Mouse (Mus musculus) retina, postnatal 7 days (tissue): ENCODE measurements around the gene Maml2.

Source experiments
- DNase-seq: peaks from one replicate; pipeline ENCODE4 v3.0.0-alpha.2; 2012; ENCODE audit warnings: low read depth, low spot score

The Maml2 gene

DNA sequence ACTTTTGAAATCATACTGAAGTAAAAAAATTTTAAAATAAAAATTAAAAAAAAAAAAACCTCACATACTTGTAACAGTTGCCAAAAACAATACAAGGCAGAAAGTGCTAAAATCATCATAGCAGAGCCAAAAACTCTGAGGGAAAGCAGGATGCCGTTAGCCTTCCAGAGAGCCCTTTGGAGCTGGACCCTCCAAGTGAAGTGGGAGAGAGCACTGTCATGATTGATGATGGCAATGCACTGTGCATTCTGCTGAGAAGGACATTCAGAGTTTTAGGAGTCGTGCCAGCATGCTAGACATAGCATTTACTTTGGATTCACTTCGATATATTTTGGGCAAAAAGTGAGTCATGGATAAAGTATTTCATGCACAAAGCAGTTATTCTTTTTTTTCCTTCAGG, 313.8 kb downstream of the Maml2 start:
- no peak for DNase-seq

DNA sequence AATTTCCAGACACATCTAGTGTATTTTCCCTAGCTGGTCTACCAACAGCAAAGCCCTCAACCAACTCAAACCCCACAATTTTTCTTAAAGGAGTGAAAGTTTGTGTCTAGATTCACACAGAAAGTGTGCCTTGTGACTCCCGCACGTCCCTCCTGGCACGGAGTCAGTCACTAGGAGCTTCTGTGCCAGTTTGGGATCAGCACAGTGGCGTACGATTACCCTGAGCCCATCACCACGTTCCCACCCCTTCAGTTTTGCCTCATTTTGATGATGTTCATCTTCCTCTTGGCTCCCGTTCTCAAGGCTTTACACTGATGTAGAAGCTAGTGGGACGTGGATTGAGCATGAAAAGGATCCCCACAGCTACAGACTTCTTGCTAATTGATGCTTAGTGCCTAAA, 314.6 kb downstream of the Maml2 start:
- no peak for DNase-seq

- DNase-seq: no peak
Measured at GRCm38 (mm10) chr9:13613325-13614268, 315.8 kb downstream of the Maml2 start.

DNA sequence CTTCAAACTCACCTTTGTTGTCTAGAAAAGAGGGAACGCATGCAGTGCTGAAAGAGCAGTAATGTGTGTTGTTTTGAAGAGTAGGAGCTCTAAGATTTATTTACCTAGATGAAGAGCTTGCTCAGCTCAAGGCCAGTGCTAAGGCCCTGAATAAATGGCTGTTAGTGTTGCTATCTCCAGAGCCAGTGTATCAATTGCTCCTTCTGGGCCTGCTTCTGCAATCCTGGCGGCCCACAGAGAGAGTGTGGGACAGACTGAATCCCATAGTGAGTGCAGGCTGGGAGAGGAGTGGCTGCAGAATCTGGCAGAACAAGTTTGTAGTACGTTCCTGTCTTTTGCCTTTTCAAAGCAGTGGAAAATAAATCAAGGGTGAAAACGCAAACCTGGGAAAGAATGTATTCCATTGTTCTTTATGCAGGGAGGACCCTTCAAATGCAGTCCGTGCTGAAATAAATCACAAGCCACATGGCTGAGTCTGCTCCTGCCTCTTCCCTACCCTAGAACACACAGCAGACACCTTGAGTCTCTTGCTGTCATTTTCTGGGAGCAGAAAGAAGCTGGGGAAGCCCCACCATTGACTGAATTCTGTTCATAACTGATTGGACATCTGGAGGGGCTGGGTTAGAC, 318.7 kb downstream of the Maml2 start:
- no peak for DNase-seq

DNA sequence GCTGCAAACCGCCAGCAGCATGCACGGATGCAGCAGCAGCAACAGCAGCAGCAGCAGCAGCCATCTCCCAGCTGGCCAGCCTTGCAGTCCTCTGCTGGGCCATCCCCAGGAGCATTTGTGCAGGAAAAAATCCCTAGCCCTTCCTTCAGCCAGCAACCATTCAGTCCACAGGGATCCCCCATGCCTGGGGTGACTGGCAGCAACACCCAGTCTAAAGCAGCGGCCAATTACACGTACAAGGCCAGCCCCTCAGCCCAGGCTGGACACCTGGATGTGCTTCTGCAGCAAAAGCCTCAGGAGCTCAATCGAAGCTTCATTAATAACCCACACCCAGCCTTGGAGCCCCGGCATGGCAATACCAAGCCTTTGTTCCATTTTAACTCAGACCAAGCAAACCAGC, 323.0 kb downstream of the Maml2 start:
- no peak for DNase-seq

DNA sequence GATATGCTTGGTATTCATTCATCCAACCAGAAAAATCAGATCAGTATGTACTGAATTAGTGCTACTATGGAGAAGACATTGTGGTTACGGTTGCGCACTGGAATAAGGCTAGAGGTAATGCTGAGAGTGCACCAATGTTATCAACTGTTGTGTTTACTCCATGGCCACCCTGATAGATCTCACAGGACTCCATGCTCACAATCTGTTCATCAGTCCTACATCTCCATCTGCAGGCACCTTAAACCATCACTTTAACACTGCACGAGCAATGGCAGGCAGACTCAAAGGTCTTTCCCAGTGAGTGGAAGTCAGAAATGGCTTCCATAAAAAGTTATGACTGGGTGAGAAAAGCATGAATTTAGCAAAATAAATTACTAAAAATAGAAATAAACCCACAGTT, 324.2 kb downstream of the Maml2 start:
- DNase-seq: no peak

GRCm38 (mm10) chr9:13622426-13622825, 324.7 kb downstream of the Maml2 start:
- DNase-seq: no peak

DNA sequence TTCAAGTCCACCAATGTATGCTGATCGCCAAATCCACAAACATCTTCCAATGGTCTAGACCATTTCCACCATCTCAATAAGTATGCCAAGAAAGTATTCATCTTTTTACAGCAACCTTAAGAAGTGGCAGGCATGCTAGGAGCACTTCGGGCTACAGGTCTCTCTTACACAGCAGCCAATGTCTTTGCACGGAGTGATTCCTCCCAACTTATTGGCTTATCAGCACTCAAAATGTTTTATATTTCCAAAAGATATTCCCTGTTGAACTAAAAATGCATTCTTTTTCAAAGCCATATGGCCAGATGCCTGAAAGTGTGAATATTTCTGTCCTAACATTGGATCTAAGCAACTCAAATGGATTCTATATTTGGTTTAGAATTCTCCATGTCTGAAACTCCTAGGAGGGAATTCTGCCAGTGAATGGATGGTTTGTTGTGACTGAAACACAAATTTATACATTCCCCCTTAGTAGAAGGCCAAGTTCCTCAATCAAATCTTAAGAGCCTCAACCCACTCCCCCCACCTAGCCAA, 326.2 kb downstream of the Maml2 start:
- DNase-seq: no peak

DNA sequence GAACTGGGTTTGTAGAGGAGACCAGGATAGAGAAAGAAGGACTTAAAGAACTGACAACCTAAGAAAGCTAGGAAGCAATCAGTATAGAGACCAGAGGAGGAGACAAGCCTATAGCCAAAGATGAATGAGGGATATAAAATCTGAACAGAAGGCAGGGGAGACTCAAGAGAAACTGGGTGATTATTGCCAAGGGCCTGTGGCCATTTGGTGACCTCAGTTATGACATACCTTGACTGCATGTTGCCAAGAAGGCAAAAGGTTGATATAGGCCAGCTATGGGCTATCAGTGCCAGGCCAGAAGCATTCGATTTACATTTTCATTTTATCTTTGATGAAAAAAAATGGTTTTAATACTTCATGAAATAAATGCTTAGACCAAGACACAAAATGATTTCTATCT, 327.0 kb downstream of the Maml2 start:
- no peak for DNase-seq

DNA sequence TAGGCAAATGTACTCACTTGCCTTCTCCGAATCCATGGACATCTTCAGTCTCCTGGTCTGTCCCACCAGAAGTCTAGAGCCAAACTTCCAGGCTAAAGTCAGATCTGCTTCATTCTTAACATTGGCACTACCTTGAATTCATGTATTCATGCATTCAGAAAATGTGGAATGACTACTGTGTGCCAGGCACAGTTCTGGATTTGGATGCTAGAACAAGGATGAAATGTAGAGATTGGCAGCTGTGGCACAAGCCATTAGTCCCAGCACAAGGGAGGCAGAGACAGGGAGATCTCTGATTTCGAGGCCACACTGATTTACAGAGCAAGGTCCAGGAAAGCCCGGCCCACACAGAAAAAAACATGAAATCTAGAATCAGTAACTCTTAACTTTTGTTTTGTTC, 327.5 kb downstream of the Maml2 start:
- DNase-seq: no peak

GRCm38 (mm10) chr9:13626480-13626879, 328.7 kb downstream of the Maml2 start:
- DNase-seq: no peak

- DNase-seq: no peak
Measured at GRCm38 (mm10) chr9:13633371-13633770, 335.6 kb downstream of the Maml2 start.

GRCm38 (mm10) chr9:13639655-13640054, 341.9 kb downstream of the Maml2 start:
- DNase-seq: no peak

- DNase-seq: no peak
Measured at GRCm38 (mm10) chr9:13645153-13645552, 347.4 kb downstream of the Maml2 start.

DNA sequence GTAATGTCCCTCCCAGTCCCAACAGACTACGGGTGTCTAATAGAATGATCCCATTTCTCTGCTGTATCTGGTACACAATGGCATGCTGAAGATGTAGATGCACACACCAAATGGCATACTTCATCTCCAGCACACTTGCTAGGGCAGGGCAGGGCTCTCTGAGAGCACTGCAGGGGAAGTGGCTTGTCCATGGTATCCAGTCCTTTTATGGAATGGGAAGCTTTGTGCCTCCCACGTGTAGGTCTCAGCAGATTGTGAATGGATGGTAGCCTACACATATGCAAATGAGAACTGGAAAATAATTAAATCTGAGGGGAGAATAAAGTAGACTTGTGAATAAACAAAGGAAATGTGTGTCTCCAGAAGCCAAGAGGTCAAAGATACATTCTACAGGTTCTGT, 353.3 kb downstream of the Maml2 start:
- DNase-seq: no peak

GRCm38 (mm10) chr9:13651828-13652227, 354.1 kb downstream of the Maml2 start:
- no peak for DNase-seq

DNA sequence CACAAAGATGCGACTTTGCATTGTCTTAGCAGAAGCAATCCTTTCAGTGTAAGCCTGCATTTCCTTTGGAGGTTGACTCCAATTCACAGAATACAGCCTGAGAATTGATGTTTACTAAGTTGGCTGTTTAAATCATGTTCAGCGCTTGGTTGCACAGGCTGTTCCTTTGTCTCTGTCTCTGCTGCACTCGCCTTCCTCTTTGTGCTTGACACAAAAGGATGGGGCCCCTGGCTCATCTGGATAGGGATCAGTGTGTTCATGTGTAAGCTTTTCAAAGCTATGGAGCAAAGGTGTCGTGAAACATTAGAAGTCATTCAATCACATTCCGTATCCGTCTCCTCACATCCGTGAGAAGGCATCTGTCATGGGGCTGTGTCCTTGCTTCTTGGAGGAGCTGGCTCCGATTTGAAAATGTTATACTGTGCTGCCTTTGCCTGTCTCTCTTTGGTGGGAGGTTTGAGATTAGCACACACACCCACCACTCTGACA, 354.7 kb downstream of the Maml2 start:
- no peak for DNase-seq

DNA sequence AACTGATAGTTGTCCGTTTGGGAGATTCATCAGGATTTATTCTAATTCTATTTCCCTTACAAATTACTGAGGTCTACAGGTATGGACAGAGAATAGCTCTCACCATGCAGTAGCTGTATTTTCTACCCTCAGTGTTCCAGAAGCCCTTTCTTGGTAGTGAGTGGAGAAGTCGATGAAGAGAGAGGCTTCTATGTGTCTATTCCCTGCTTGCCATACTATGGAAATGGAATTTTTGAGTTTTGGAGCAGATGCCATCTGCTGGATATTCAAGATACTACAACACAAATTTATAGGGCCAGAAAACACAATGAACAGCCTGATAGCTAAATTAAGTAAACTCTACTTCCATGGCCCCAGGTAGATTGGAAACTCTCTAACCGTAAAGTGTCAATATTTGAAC, 355.2 kb downstream of the Maml2 start:
- peak; percentile 24 for DNase-seq

GRCm38 (mm10) chr9:13661768-13662623, 364.2 kb downstream of the Maml2 start:
- DNase-seq: no peak

GRCm38 (mm10) chr9:13665487-13665969, 367.8 kb downstream of the Maml2 start:
- DNase-seq: no peak

DNA sequence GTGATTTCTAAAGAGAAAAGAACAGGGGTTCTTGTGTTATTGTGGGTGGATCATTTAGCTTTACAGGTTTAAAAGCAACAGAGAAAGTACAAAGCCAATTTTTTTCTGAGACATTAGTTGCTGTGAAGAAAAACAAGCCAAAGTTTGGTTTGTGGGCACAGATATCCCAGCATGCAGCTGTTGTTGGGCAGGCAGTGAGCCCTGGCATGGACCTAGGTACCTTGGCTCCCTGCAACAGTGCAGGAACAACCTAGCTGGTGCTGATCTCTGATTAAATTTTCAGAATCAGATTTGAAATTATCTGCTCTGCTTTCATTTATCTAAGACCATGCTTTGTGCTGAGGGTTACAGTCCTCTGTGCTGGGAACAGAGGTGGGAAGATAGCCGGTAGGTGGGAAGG, 370.2 kb downstream of the Maml2 start:
- DNase-seq: no peak

GRCm38 (mm10) chr9:13668742-13669141, 371.0 kb downstream of the Maml2 start:
- DNase-seq: no peak
